Mouse (Mus musculus): Measurements from ENCODE around the gene Cdk6. TPM values are rescaled to one million over a fixed set of nuclear protein-coding genes. Genes with fewer than 3 reads are reported as not detected.
A peak's percentile ranks its signal among the peaks of the same experiment; 100 is the strongest.
"Not testable (repeated sequence)": the region's sequence is repeated elsewhere in the genome, so short reads cannot be mapped to it uniquely, and the experiment has no call there.

Gene Cdk6
- polyA plus RNA-seq, 1 experiment from 2014 or later, result 16.6 TPM

DNA sequence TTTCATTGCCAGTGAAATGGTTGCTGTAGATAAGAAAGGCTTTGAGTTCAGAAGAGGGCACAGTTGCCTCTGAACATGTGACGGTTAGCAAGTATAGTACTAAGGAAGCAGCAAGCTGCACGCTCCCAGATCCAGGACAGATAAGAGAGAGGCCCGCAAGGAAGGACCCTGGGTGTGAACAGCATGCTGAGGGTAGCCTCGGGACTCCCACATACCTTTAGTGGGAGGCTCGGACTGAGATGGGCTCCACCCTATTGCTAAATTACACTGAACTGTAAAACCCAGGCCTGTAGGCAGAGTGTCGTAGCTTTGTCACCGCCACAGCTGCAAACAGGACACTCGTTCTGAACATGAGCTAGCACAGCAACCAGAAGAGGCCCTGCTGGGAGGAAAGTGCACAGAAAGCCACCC lies 173.6 kb downstream of the Cdk6 start:
- Histone ChIP-seq H3K27ac (ENCODE audit: low read length) (no peak overlapping the region), H3K9ac (replicated peaks; ENCODE audit: low read length) (no peak overlapping the region), H3K36me3 (ENCODE audit: insufficient read depth, low read length) (no peaks in the 10 kb centered on the region), H3K9me3 (ENCODE audit: low read length) (no peaks in the 10 kb centered on the region), H3K4me3 (ENCODE audit: low read length) (no peak overlapping the region), H3K4me2 (replicated peaks; ENCODE audit: low read depth, low read length) (no peak overlapping the region), H3K4me1 (ENCODE audit: insufficient read depth, low read length) (no peaks in the 10 kb centered on the region), H3K27me3 (ENCODE audit: insufficient read depth, low read length) (no peaks in the 10 kb centered on the region)
- no peak for ATAC-seq (ENCODE audit: low FRiP score, low TSS enrichment)
- WGBS, result 38% methylated on average over 8 of the region's 8 CpGs

GRCm38 (mm10) chr5:3515477-3515876 lies 174.2 kb downstream of the Cdk6 start:
- Histone ChIP-seq H3K4me3 (ENCODE audit: low read length) (no peak overlapping the region), H3K9ac (replicated peaks; ENCODE audit: low read length) (no peak overlapping the region), H3K27ac (ENCODE audit: low read length) (no peak overlapping the region), H3K4me1 (ENCODE audit: insufficient read depth, low read length) (no peaks in the 10 kb centered on the region), H3K4me2 (replicated peaks; ENCODE audit: low read depth, low read length) (no peak overlapping the region), H3K36me3 (ENCODE audit: insufficient read depth, low read length) (0 out of 2 replicates have a peak, but pooled peaks cover under 1% of the 10 kb centered on the region), H3K9me3 (ENCODE audit: low read length) (no peaks in the 10 kb centered on the region), H3K27me3 (ENCODE audit: insufficient read depth, low read length) (no peaks in the 10 kb centered on the region)
- no peak for ATAC-seq (ENCODE audit: low FRiP score, low TSS enrichment)
- 94% methylated on average over 9 of the region's 9 CpGs for WGBS

GRCm38 (mm10) chr5:3516481-3517075 lies 175.3 kb downstream of the Cdk6 start:
- Histone ChIP-seq H3K9me3 (ENCODE audit: low read length) (no peaks in the 10 kb centered on the region), H3K4me3 (ENCODE audit: low read length) (no peak overlapping the region), H3K9ac (replicated peaks; ENCODE audit: low read length) (no peak overlapping the region), H3K36me3 (ENCODE audit: insufficient read depth, low read length) (0 out of 2 replicates have a peak, but pooled peaks cover 6% of the 10 kb centered on the region), H3K4me2 (replicated peaks; ENCODE audit: low read depth, low read length) (no peak overlapping the region), H3K27ac (ENCODE audit: low read length) (no peak overlapping the region), H3K4me1 (ENCODE audit: insufficient read depth, low read length) (no peaks in the 10 kb centered on the region), H3K27me3 (ENCODE audit: insufficient read depth, low read length) (no peaks in the 10 kb centered on the region)
- ATAC-seq (ENCODE audit: low FRiP score, low TSS enrichment), result peak; percentile 86
- 52% methylated on average over 9 of the region's 9 CpGs for WGBS

DNA sequence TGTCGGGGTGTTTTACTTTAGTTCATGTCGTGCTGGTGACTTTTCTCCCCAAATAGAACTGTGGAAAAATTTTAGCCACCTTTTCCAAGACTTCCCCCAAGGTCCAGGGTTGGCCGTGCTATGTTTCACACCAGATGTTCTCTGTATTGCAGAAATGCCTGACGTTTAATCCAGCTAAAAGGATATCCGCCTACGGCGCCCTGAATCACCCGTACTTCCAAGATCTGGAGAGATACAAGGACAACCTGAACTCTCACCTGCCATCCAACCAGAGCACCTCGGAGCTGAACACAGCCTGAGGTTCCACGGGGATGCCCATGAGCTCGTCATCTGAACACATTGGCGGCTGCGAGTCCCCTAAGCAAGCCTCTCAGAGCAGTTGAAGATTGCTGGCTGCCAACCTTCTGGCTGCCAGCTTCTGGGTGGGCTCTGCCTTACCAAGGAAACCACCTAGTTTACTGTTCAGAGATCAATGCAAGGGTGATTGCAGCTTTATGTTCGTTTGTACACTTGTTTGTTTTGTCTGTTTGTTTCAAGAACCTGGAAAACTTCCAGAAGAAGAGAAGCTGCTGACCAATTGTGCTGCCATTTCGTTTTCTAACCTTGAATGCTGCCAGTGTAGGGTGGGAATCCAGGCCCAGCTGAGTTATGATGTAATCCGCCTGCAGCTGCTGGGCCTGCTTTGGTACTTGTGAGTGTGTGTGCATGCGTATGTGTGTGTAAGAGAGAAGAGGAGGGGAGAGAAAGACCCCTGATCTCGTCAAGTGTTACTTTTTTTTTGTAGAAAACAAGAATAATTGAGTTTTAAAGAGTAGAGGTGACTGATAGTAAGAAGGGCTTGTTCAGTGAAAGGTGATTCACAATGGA lies 179.4 kb downstream of the Cdk6 start:
- WGBS, result 82% methylated on average over 18 of the region's 18 CpGs
- Histone ChIP-seq H3K27me3 (ENCODE audit: insufficient read depth, low read length) (no peaks in the 10 kb centered on the region), H3K27ac (ENCODE audit: low read length) (no peak overlapping the region), H3K4me3 (ENCODE audit: low read length) (no peak overlapping the region), H3K36me3 (ENCODE audit: insufficient read depth, low read length) (0 out of 2 replicates have a peak, but pooled peaks cover 6% of the 10 kb centered on the region), H3K9me3 (ENCODE audit: low read length) (no peaks in the 10 kb centered on the region), H3K4me1 (ENCODE audit: insufficient read depth, low read length) (no peaks in the 10 kb centered on the region), H3K9ac (replicated peaks; ENCODE audit: low read length) (no peak overlapping the region), H3K4me2 (replicated peaks; ENCODE audit: low read depth, low read length) (no peak overlapping the region)
- ATAC-seq (ENCODE audit: low FRiP score, low TSS enrichment), result no peak

DNA sequence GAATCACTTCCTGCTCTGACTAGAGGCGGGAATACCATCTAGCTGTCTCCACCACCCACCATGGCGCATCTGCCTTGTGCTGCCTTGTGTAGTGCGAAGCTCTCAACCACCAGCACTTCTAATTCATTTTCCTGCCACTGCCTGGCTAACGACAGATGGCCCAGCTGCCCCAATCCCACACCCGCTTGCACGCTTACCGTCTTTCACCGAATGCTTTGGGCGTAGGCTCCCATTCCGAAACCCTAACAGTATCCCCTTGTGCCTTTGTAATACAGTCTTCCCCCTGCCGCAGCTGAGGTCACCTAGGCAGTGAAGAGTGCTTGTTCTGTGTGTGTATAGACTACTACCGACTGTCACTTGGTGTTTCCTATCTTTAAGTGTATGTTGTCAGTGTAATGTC lies 180.5 kb downstream of the Cdk6 start:
- H3K9me3 ChIP-seq (ENCODE audit: low read length), result no peaks in the 10 kb centered on the region
- H3K9ac ChIP-seq (replicated peaks; ENCODE audit: low read length), result no peak overlapping the region
- 0 out of 2 replicates have a peak, but pooled peaks cover 6% of the 10 kb centered on the region for H3K36me3 ChIP-seq (ENCODE audit: insufficient read depth, low read length)
- H3K27ac ChIP-seq (ENCODE audit: low read length), result no peak overlapping the region
- no peak for ATAC-seq (ENCODE audit: low FRiP score, low TSS enrichment)
- no peak overlapping the region for H3K4me3 ChIP-seq (ENCODE audit: low read length)
- WGBS, result 91% methylated on average over 12 of the region's 12 CpGs
- no peak overlapping the region for H3K4me2 ChIP-seq (replicated peaks; ENCODE audit: low read depth, low read length)
- no peaks in the 10 kb centered on the region for H3K4me1 ChIP-seq (ENCODE audit: insufficient read depth, low read length)
- H3K27me3 ChIP-seq (ENCODE audit: insufficient read depth, low read length), result no peaks in the 10 kb centered on the region

DNA sequence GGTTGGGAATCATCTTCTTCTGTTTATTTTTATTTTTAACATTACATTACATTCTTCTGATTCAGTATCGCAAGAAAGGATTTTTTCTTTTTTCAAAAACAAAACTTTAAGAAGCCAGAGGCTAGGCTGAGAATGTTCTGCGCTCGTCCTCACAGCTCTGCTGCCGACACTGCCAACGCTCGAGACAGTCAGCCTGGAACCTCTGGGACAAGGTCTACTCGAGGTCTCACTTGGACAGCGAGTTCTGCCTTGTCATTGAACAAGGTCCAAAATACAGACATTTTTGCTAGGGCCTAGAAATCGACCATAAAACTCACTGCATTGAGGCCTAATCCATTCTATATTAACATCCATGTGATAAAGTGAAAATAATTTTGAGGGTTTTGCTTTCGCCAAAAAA lies 181.5 kb downstream of the Cdk6 start:
- 91% methylated on average over 10 of the region's 10 CpGs for WGBS
- H3K4me2 ChIP-seq (replicated peaks; ENCODE audit: low read depth, low read length), result no peak overlapping the region
- no peak overlapping the region for H3K4me3 ChIP-seq (ENCODE audit: low read length)
- no peaks in the 10 kb centered on the region for H3K9me3 ChIP-seq (ENCODE audit: low read length)
- no peak for ATAC-seq (ENCODE audit: low FRiP score, low TSS enrichment)
- peaks cover 4% of the 10 kb centered on the region for H3K4me1 ChIP-seq (ENCODE audit: insufficient read depth, low read length)
- H3K9ac ChIP-seq (replicated peaks; ENCODE audit: low read length), result no peak overlapping the region
- H3K27me3 ChIP-seq (ENCODE audit: insufficient read depth, low read length), result no peaks in the 10 kb centered on the region
- 0 out of 2 replicates have a peak, but pooled peaks cover 6% of the 10 kb centered on the region for H3K36me3 ChIP-seq (ENCODE audit: insufficient read depth, low read length)
- H3K27ac ChIP-seq (ENCODE audit: low read length), result no peak overlapping the region

GRCm38 (mm10) chr5:3527041-3527691 lies 185.9 kb downstream of the Cdk6 start:
- H3K36me3 ChIP-seq (ENCODE audit: insufficient read depth, low read length), result no peaks in the 10 kb centered on the region
- H3K27ac ChIP-seq (ENCODE audit: low read length), result no peak overlapping the region
- WGBS, result 38% methylated on average over 5 of the region's 5 CpGs
- H3K9me3 ChIP-seq (ENCODE audit: low read length), result no peaks in the 10 kb centered on the region
- no peak overlapping the region for H3K9ac ChIP-seq (replicated peaks; ENCODE audit: low read length)
- no peak overlapping the region for H3K4me3 ChIP-seq (ENCODE audit: low read length)
- ATAC-seq (ENCODE audit: low FRiP score, low TSS enrichment), result peak; percentile 75
- peaks cover 4% of the 10 kb centered on the region for H3K4me1 ChIP-seq (ENCODE audit: insufficient read depth, low read length)
- no peaks in the 10 kb centered on the region for H3K27me3 ChIP-seq (ENCODE audit: insufficient read depth, low read length)
- no peak overlapping the region for H3K4me2 ChIP-seq (replicated peaks; ENCODE audit: low read depth, low read length)

GRCm38 (mm10) chr5:3529585-3530189 lies 188.4 kb downstream of the Cdk6 start:
- Histone ChIP-seq H3K27me3 (ENCODE audit: insufficient read depth, low read length) (no peaks in the 10 kb centered on the region), H3K4me1 (ENCODE audit: insufficient read depth, low read length) (peaks cover 4% of the 10 kb centered on the region), H3K27ac (ENCODE audit: low read length) (no peak overlapping the region), H3K9me3 (ENCODE audit: low read length) (no peaks in the 10 kb centered on the region), H3K4me2 (replicated peaks; ENCODE audit: low read depth, low read length) (no peak overlapping the region), H3K9ac (replicated peaks; ENCODE audit: low read length) (no peak overlapping the region), H3K36me3 (ENCODE audit: insufficient read depth, low read length) (no peaks in the 10 kb centered on the region), H3K4me3 (ENCODE audit: low read length) (no peak overlapping the region)
- no peak for ATAC-seq (ENCODE audit: low FRiP score, low TSS enrichment)
- 77% methylated on average over 10 of the region's 10 CpGs for WGBS

GRCm38 (mm10) chr5:3532048-3532447 lies 190.8 kb downstream of the Cdk6 start:
- H3K4me1 ChIP-seq (ENCODE audit: insufficient read depth, low read length), result not testable (repeated sequence)

More at GRCm38 (mm10) chr5:3532048-3532447, 190.8 kb downstream of the Cdk6 start:
- not testable (repeated sequence) for H3K27me3 ChIP-seq (ENCODE audit: insufficient read depth, low read length); H3K36me3 ChIP-seq (ENCODE audit: insufficient read depth, low read length); H3K9me3 ChIP-seq (ENCODE audit: low read length); H3K27ac ChIP-seq (ENCODE audit: low read length); H3K9ac ChIP-seq (replicated peaks; ENCODE audit: low read length); H3K4me2 ChIP-seq (replicated peaks; ENCODE audit: low read depth, low read length); H3K4me3 ChIP-seq (ENCODE audit: low read length); ATAC-seq (ENCODE audit: low FRiP score, low TSS enrichment)

Data from kidney, embryonic 16.5 days (tissue).